28 mouse cellular contexts compared by ENCODE assay signal in genomic region chr13:6998094-6998493, GRCm38 (mm10).
DNase-seq lines count a peak whose midpoint lies in the region; ATAC-seq lines count a peak whose summit lies in the region.
"Had no signal": no experiment of that assay in that cellular context is flagged by ENCODE, and none has a peak within 500 bp of the region (broad histone marks: within the 10 kb centered on the region; RNA-seq: fewer than 3 reads in every experiment).

No protein-coding gene starts in this region.

- peak; percentile 1 for DNase-seq in embryonic facial prominence, embryonic 14.5 days (ENCODE audit: low spot score)
- no peak for DNase-seq in embryonic facial prominence, embryonic 10.5 days (ENCODE audit: low spot score)
- DNase-seq in midbrain, embryonic 14.5 days: peak; percentile 20
- no peak for DNase-seq in lung, postnatal 10 days
- no peak for DNase-seq in heart, adult 9 months (ENCODE audit: low spot score in 2 of 2)
- DNase-seq: adrenal gland, adult 2 months; adrenal gland, postnatal 36 days; cerebellum, adult 18-20 months; cerebellum, postnatal 10 days; gastrocnemius, adult 2 months; gastrocnemius, postnatal 36 days; heart, adult 2 months; heart, postnatal 14 days; kidney, adult 9 months; kidney, postnatal 10 days; lung, embryonic 14.5 days; right cerebral cortex, postnatal 25 days had no signal

- 76% methylated on average over 9 of the region's 9 CpGs for WGBS in embryonic facial prominence, embryonic 14.5 days
- WGBS in embryonic facial prominence, embryonic 10.5 days: 78% methylated on average over 9 of the region's 9 CpGs
- 79% methylated on average over 9 of the region's 9 CpGs for WGBS in hindbrain, embryonic 15.5 days
- WGBS in hindbrain, embryonic 16.5 days: 77% methylated on average over 9 of the region's 9 CpGs
- WGBS in midbrain, embryonic 14.5 days: 52% methylated on average over 9 of the region's 9 CpGs

- no peaks in the 10 kb centered on the region for H3K36me3 ChIP-seq in embryonic facial prominence, embryonic 14.5 days (ENCODE audit: control insufficient read depth, insufficient read depth, low read length)
- no peaks in the 10 kb centered on the region for H3K36me3 ChIP-seq in embryonic facial prominence, embryonic 10.5 days (replicated peaks)
- no peaks in the 10 kb centered on the region for H3K36me3 ChIP-seq in hindbrain, embryonic 15.5 days
- no peaks in the 10 kb centered on the region for H3K36me3 ChIP-seq in hindbrain, embryonic 16.5 days (ENCODE audit: control insufficient read depth, insufficient read depth, low read length)
- H3K36me3 ChIP-seq in midbrain, embryonic 14.5 days (ENCODE audit: control insufficient read depth, insufficient read depth, low read length): no peaks in the 10 kb centered on the region
- H3K36me3 ChIP-seq: hindbrain, embryonic 10.5 days; limb, embryonic 12.5 days; liver, embryonic 15.5 days; stomach, embryonic 15.5 days had no signal

- no peaks in the 10 kb centered on the region for H3K27me3 ChIP-seq in embryonic facial prominence, embryonic 14.5 days (replicated peaks; ENCODE audit: control insufficient read depth, insufficient read depth, low read length)
- no peaks in the 10 kb centered on the region for H3K27me3 ChIP-seq in embryonic facial prominence, embryonic 10.5 days (replicated peaks; ENCODE audit: low read depth, poor library complexity, severe bottlenecking)
- H3K27me3 ChIP-seq in hindbrain, embryonic 15.5 days: no peaks in the 10 kb centered on the region
- H3K27me3 ChIP-seq in hindbrain, embryonic 16.5 days (replicated peaks; ENCODE audit: control insufficient read depth, insufficient read depth, low read length): no peaks in the 10 kb centered on the region
- H3K27me3 ChIP-seq in midbrain, embryonic 14.5 days (ENCODE audit: control insufficient read depth, insufficient read depth, low read length): no peaks in the 10 kb centered on the region
- H3K27me3 ChIP-seq: CH12.LX; limb, embryonic 12.5 days; liver, embryonic 15.5 days; stomach, embryonic 15.5 days had no signal

- no peak overlapping the region for H3K27ac ChIP-seq in embryonic facial prominence, embryonic 14.5 days (replicated peaks; ENCODE audit: low read depth, low read length)
- no peak overlapping the region for H3K27ac ChIP-seq in embryonic facial prominence, embryonic 10.5 days (replicated peaks)
- 0 out of 2 replicates have a peak overlapping the region, but pooled peaks have one; percentile 14 for H3K27ac ChIP-seq in hindbrain, embryonic 15.5 days (replicated peaks)
- no peak overlapping the region for H3K27ac ChIP-seq in hindbrain, embryonic 16.5 days (ENCODE audit: low read depth, low read length)
- H3K27ac ChIP-seq in midbrain, embryonic 14.5 days (replicated peaks; ENCODE audit: low read depth, low read length): peak overlapping the region; percentile 57
- H3K27ac ChIP-seq: gastrocnemius, adult 2 months; heart, adult 2 months; hindbrain, embryonic 10.5 days; layer of hippocampus, adult 2 months; left cerebral cortex, adult 2 months; limb, embryonic 12.5 days; liver, embryonic 15.5 days; stomach, embryonic 15.5 days had no signal

- no peaks in the 10 kb centered on the region for H3K9me3 ChIP-seq in embryonic facial prominence, embryonic 14.5 days (ENCODE audit: control insufficient read depth, low read length)
- no peaks in the 10 kb centered on the region for H3K9me3 ChIP-seq in embryonic facial prominence, embryonic 10.5 days
- no peaks in the 10 kb centered on the region for H3K9me3 ChIP-seq in hindbrain, embryonic 15.5 days
- H3K9me3 ChIP-seq in hindbrain, embryonic 16.5 days (ENCODE audit: control insufficient read depth, low read length): no peaks in the 10 kb centered on the region
- no peaks in the 10 kb centered on the region for H3K9me3 ChIP-seq in midbrain, embryonic 14.5 days (ENCODE audit: control insufficient read depth, low read length)
- H3K9me3 ChIP-seq: hindbrain, embryonic 10.5 days; limb, embryonic 12.5 days; liver, embryonic 15.5 days; stomach, embryonic 15.5 days had no signal

- peak; percentile 26; the same call in 1 of the 2 replicates for ATAC-seq in embryonic facial prominence, embryonic 14.5 days (ENCODE audit: low read depth)
- no peak for ATAC-seq in hindbrain, embryonic 15.5 days (ENCODE audit: low FRiP score, low read depth)
- no peak for ATAC-seq in hindbrain, embryonic 16.5 days
- ATAC-seq in midbrain, embryonic 14.5 days (ENCODE audit: low FRiP score, low TSS enrichment): peak; percentile 48; the same call in 1 of the 2 replicates
- ATAC-seq: activated CD4-positive, CD25-positive, alpha-beta regulatory T cell, adult 4 months; intestine, postnatal 0 days had no signal

- no peak overlapping the region for H3K9ac ChIP-seq in embryonic facial prominence, embryonic 14.5 days (ENCODE audit: low read depth, low read length)
- H3K9ac ChIP-seq in hindbrain, embryonic 15.5 days: no peak overlapping the region
- no peak overlapping the region for H3K9ac ChIP-seq in hindbrain, embryonic 16.5 days (ENCODE audit: low read depth, low read length)
- H3K9ac ChIP-seq in midbrain, embryonic 14.5 days (replicated peaks; ENCODE audit: low read length): no peak overlapping the region
- H3K9ac ChIP-seq: limb, embryonic 12.5 days; liver, embryonic 15.5 days; lung, embryonic 14.5 days; stomach, embryonic 15.5 days had no signal

- no peak overlapping the region for H3K4me2 ChIP-seq in embryonic facial prominence, embryonic 14.5 days (ENCODE audit: low read depth, low read length)
- H3K4me2 ChIP-seq in hindbrain, embryonic 15.5 days: no peak overlapping the region
- H3K4me2 ChIP-seq in hindbrain, embryonic 16.5 days (ENCODE audit: low read length): no peak overlapping the region
- H3K4me2 ChIP-seq in midbrain, embryonic 14.5 days (ENCODE audit: low read length): peak overlapping the region; percentile 39
- H3K4me2 ChIP-seq: limb, embryonic 12.5 days; liver, embryonic 15.5 days; lung, embryonic 14.5 days; stomach, embryonic 15.5 days had no signal

- H3K4me3 ChIP-seq in embryonic facial prominence, embryonic 14.5 days (ENCODE audit: low read depth, low read length): no peak overlapping the region
- no peak overlapping the region for H3K4me3 ChIP-seq in embryonic facial prominence, embryonic 10.5 days
- H3K4me3 ChIP-seq in hindbrain, embryonic 15.5 days: no peak overlapping the region
- H3K4me3 ChIP-seq in hindbrain, embryonic 16.5 days (ENCODE audit: low read length): no peak overlapping the region
- no peak overlapping the region for H3K4me3 ChIP-seq in midbrain, embryonic 14.5 days (replicated peaks; ENCODE audit: low read depth, low read length)
- H3K4me3 ChIP-seq: gastrocnemius, adult 2 months; heart, adult 2 months; hindbrain, embryonic 10.5 days; layer of hippocampus, adult 2 months; left cerebral cortex, adult 2 months; limb, embryonic 12.5 days; liver, embryonic 15.5 days; stomach, embryonic 15.5 days had no signal

- no peaks in the 10 kb centered on the region for H3K4me1 ChIP-seq in embryonic facial prominence, embryonic 14.5 days (ENCODE audit: control insufficient read depth, insufficient read depth, low read length)
- peaks cover 7% of the 10 kb centered on the region; the same call in 1 of the 2 replicates for H3K4me1 ChIP-seq in embryonic facial prominence, embryonic 10.5 days
- no peaks in the 10 kb centered on the region for H3K4me1 ChIP-seq in hindbrain, embryonic 15.5 days (replicated peaks)
- no peaks in the 10 kb centered on the region for H3K4me1 ChIP-seq in hindbrain, embryonic 16.5 days (ENCODE audit: control insufficient read depth, insufficient read depth, low read depth, low read length)
- H3K4me1 ChIP-seq in midbrain, embryonic 14.5 days (ENCODE audit: control insufficient read depth, insufficient read depth, low read length): peaks cover 8% of the 10 kb centered on the region; the same call in 1 of the 2 replicates
- H3K4me1 ChIP-seq: limb, embryonic 12.5 days; liver, embryonic 15.5 days; stomach, embryonic 15.5 days had no signal

Comparison
In these comparisons a context has a peak if more than half of its experiments do, and no peak if none do; other contexts are left out.
1. DNase-seq: peak in embryonic facial prominence, embryonic 14.5 days (single experiment) and midbrain, embryonic 14.5 days (single experiment); none in embryonic facial prominence, embryonic 10.5 days (single experiment), lung, postnatal 10 days (single experiment) and heart, adult 9 months (0 of 2).
2. H3K27ac ChIP-seq: peak in hindbrain, embryonic 15.5 days (single experiment) and midbrain, embryonic 14.5 days (single experiment); none in embryonic facial prominence, embryonic 14.5 days (single experiment), embryonic facial prominence, embryonic 10.5 days (single experiment) and hindbrain, embryonic 16.5 days (single experiment).
3. ATAC-seq: peak in embryonic facial prominence, embryonic 14.5 days (single experiment) and midbrain, embryonic 14.5 days (single experiment); none in hindbrain, embryonic 15.5 days (single experiment) and hindbrain, embryonic 16.5 days (single experiment).